Mouse (Mus musculus): Measurements from ENCODE around the gene Ispd.

GRCm38 (mm10) chr12:36426163-36427045, 45.2 kb downstream of the Ispd start:
- TF ChIP-seq CTCF (IDR thresholded peaks at IDR 0.05): no peak
- TF ChIP-seq EP300 (IDR thresholded peaks at IDR 0.05): no peak

Data from lung, postnatal 0 days (tissue).